Mouse (Mus musculus) forebrain, postnatal 0 days (tissue): ENCODE results near the gene Fbxo11. TPM values are rescaled to one million over a fixed set of nuclear protein-coding genes. Genes with fewer than 3 reads are reported as not detected.
A peak's percentile ranks its signal among the peaks of the same experiment; 100 is the strongest.
"Not testable (repeated sequence)": the region's sequence is repeated elsewhere in the genome, so short reads cannot be mapped to it uniquely, and the experiment has no call there.

Source experiments
- ATAC-seq: fragments of 200-750 bp; cut with Nextera tagmentation; 2 replicates; pipeline ENCODE4 v1.8.0; 2017; ENCODE audit warnings: mild to moderate bottlenecking, moderate library complexity
- DNase-seq: peaks from one replicate; pipeline ENCODE4 v3.0.0-alpha.2; 2015
- H3K27ac ChIP-seq: fragments of 300-500 bp; sonication (generic); 2 replicates; pipeline ENCODE4 v1.5.1; 2014; ENCODE audit warnings: low read depth, mild to moderate bottlenecking, antibody characterized with exemption, low read length, moderate library complexity, mixed read lengths
- H3K27me3 ChIP-seq: fragments of 300-500 bp; sonication (generic); 2 replicates; pipeline ENCODE4 v1.6.1; 2014; ENCODE audit warnings: mild to moderate bottlenecking, low read length, mixed read lengths; ENCODE audit not compliant: insufficient read depth
- H3K36me3 ChIP-seq: fragments of 300-500 bp; sonication (generic); 2 replicates; pipeline ENCODE4 v1.6.1; 2014; ENCODE audit warnings: mild to moderate bottlenecking, moderate library complexity; ENCODE audit not compliant: insufficient read depth
- H3K4me1 ChIP-seq: fragments of 300-500 bp; sonication (generic); 2 replicates; pipeline ENCODE4 v1.6.1; 2014; ENCODE audit warnings: antibody characterized with exemption; ENCODE audit not compliant: insufficient read depth
- H3K4me2 ChIP-seq: fragments of 300-500 bp; sonication (generic); 2 replicates; pipeline ENCODE4 v1.6.1; 2014; ENCODE audit warnings: low read depth, mild to moderate bottlenecking, moderate library complexity
- H3K4me3 ChIP-seq: fragments of 300-500 bp; sonication (generic); 2 replicates; pipeline ENCODE4 v1.5.1; 2014; ENCODE audit warnings: low read depth, low read length, mixed read lengths
- H3K9ac ChIP-seq: fragments of 300-500 bp; sonication (generic); 2 replicates; pipeline ENCODE4 v1.6.1; 2014; ENCODE audit warnings: mild to moderate bottlenecking
- H3K9me3 ChIP-seq: fragments of 300-500 bp; sonication (generic); 2 replicates; pipeline ENCODE4 v1.6.1; 2016; ENCODE audit warnings: low read length
- CTCF ChIP-seq: sonication (generic); IDR thresholded peaks from 2 replicates; pipeline ENCODE4 v1.5.1; 2016; ENCODE audit warnings: antibody characterized with exemption, control low read depth, low read depth
- WGBS: fragments of 180-500 bp; shearing (Covaris S2); extraction: QIAGEN DNeasy Blood & Tissue Kit; methylation state at CpG from one replicate; pipeline ENCODE4 v1.1.7; 2014; 5-methylcytosine and 5-hydroxymethylcytosine counted together
- polyA plus RNA-seq: library from polyadenylated mRNA; unstranded; fragments of >200 nt; fragmentation: Nextera tagmentation; extraction: Ambion mirVana; gene quantifications from 2 replicates; pipeline ENCODE4 v1.2.1, GENCODE M21; 2015
- total RNA-seq: library from RNA; depleted of rRNA; stranded (reverse); fragments of >200 nt; gene quantifications from 2 replicates; pipeline ENCODE4 v1.2.3, GENCODE M21; 2014

Fbxo11 gene
- total and polyA plus RNA-seq, 2 experiments from 2014 or later, result 24.9 to 72.8 TPM

DNA sequence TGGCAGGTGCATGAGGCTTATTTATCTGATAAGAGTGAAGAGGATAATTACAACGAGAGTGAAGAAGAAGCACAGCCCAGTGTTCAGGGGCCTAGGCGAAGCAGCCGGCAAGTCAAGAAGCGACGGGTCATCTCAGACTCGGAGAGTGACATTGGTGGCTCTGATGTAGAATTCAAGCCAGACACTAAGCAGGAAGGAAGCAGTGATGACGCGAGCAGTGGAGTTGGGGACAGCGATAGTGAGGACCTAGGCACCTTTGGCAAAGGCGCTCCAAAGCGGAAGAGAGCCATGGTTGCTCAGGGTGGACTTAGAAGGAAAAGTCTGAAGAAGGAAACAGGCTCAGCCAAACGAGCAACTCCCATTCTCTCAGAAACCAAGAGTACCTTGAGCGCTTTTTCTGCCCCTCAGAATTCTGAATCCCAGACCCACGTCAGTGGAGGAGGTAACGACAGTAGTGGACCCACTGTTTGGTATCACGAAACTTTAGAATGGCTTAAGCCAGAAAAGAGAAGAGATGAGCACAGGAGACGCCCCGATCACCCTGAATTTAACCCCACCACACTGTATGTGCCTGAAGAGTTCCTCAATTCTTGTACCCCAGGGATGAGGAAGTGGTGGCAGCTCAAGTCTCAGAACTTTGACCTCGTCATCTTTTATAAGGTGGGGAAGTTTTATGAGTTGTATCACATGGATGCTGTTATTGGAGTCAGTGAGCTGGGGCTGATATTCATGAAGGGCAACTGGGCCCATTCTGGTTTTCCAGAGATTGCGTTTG lies 80.5 kb downstream of the Fbxo11 start:
- H3K4me1 ChIP-seq, result no peaks in the 10 kb centered on the region
- peaks cover 47% of the 10 kb centered on the region for H3K36me3 ChIP-seq
- WGBS, result 93% methylated on average over 20 of the region's 20 CpGs
- no peak overlapping the region for H3K4me3 ChIP-seq
- no peak for DNase-seq
- no peak overlapping the region for H3K27ac ChIP-seq
- no peak overlapping the region for H3K4me2 ChIP-seq
- H3K27me3 ChIP-seq, result no peaks in the 10 kb centered on the region
- no peak overlapping the region for H3K9ac ChIP-seq
- no peaks in the 10 kb centered on the region for H3K9me3 ChIP-seq
- no peak for ATAC-seq
- TF ChIP-seq CTCF, result no peak

- no peaks in the 10 kb centered on the region for H3K27me3 ChIP-seq
- H3K4me2 ChIP-seq, result no peak overlapping the region
- no peaks in the 10 kb centered on the region for H3K9me3 ChIP-seq
- H3K4me1 ChIP-seq, result no peaks in the 10 kb centered on the region
- ATAC-seq, result no peak
- H3K36me3 ChIP-seq, result peaks cover 39% of the 10 kb centered on the region
- no peak overlapping the region for H3K9ac ChIP-seq
- no peak for TF ChIP-seq CTCF
- no peak overlapping the region for H3K4me3 ChIP-seq
- DNase-seq, result no peak
- no peak overlapping the region for H3K27ac ChIP-seq
- 80% methylated on average over 4 of the region's 4 CpGs for WGBS
Observed at GRCm38 (mm10) chr17:87983313-87983712, 81.8 kb downstream of the Fbxo11 start.

DNA sequence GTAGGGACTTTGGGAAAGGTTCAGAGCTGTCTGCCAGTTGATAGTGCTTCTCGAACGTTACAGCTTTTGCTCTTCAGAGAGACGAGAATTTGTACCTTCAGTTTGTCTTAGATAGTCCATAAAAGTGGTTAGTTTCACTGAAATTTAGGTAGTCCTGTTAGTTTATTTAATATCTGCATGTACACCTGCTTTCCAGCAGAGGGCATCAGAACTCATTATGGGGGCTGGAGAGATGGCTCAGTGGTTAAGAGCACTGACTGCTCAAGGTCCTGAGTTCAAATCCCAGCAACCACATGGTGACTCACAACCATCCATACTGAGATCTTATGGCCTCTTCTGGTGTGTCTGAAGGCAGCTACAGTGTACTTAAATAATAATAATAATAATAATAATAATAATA lies 83.0 kb downstream of the Fbxo11 start:
- Histone ChIP-seq H3K27ac (no peak overlapping the region), H3K9ac (no peak overlapping the region), H3K4me2 (no peak overlapping the region), H3K36me3 (peaks cover 35% of the 10 kb centered on the region), H3K27me3 (no peaks in the 10 kb centered on the region), H3K4me3 (no peak overlapping the region), H3K4me1 (no peaks in the 10 kb centered on the region), H3K9me3 (no peaks in the 10 kb centered on the region)
- WGBS, result 86% methylated on average over 3 of the region's 3 CpGs
- TF ChIP-seq CTCF, result peak; percentile 54
- ATAC-seq (no peak), DNase-seq (no peak)

- H3K27me3 ChIP-seq, H3K9me3 ChIP-seq, H3K4me3 ChIP-seq, ATAC-seq, H3K9ac ChIP-seq, H3K4me2 ChIP-seq, H3K27ac ChIP-seq, DNase-seq, H3K4me1 ChIP-seq: not testable (repeated sequence)
- WGBS, result 80% methylated on average over 1 of the region's 1 CpGs
- peaks cover 19% of the 10 kb centered on the region for H3K36me3 ChIP-seq
Observed at GRCm38 (mm10) chr17:87979696-87980095, 85.4 kb downstream of the Fbxo11 start.

DNA sequence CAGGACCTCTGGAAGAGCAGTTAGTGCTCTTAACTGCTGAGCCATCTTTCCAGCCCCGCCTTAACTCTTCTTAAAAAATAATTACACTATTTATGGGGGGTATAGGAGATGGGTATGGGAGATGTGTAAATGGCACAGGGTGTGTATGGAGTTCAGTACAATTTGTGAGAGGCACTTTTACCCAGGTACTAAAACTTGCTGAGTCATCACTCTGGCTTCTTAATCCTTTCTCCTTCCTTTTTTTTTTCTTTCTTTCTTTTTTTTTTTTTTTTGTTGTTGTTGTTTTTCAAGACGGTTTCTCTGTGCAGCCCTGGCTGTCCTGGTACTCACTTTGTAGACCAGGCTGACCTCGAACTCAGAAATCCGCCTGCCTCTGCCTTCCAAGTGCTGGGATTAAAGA lies 88.2 kb downstream of the Fbxo11 start:
- H3K9me3 ChIP-seq, ATAC-seq, H3K27me3 ChIP-seq, H3K27ac ChIP-seq, H3K4me2 ChIP-seq, H3K9ac ChIP-seq, H3K4me3 ChIP-seq, H3K4me1 ChIP-seq, H3K36me3 ChIP-seq, DNase-seq: not testable (repeated sequence)
- 90% methylated on average over 4 of the region's 4 CpGs for WGBS

- peaks cover 6% of the 10 kb centered on the region; the same call in 1 of the 2 replicates for H3K4me1 ChIP-seq
- H3K4me3 ChIP-seq, result peak overlapping the region; percentile 97
- no peak for TF ChIP-seq CTCF
- H3K9me3 ChIP-seq, result no peaks in the 10 kb centered on the region
- peak overlapping the region; percentile 90 for H3K4me2 ChIP-seq
- 0 out of 2 replicates have a peak overlapping the region, but pooled peaks have one; percentile 83 for H3K9ac ChIP-seq
- 72% methylated on average over 9 of the region's 9 CpGs for WGBS
- ATAC-seq, result no peak
- H3K27me3 ChIP-seq, result no peaks in the 10 kb centered on the region
- peaks cover 7% of the 10 kb centered on the region for H3K36me3 ChIP-seq
- no peak overlapping the region for H3K27ac ChIP-seq
- no peak for DNase-seq
Observed at GRCm38 (mm10) chr17:87976154-87976806, 88.8 kb downstream of the Fbxo11 start.

DNA sequence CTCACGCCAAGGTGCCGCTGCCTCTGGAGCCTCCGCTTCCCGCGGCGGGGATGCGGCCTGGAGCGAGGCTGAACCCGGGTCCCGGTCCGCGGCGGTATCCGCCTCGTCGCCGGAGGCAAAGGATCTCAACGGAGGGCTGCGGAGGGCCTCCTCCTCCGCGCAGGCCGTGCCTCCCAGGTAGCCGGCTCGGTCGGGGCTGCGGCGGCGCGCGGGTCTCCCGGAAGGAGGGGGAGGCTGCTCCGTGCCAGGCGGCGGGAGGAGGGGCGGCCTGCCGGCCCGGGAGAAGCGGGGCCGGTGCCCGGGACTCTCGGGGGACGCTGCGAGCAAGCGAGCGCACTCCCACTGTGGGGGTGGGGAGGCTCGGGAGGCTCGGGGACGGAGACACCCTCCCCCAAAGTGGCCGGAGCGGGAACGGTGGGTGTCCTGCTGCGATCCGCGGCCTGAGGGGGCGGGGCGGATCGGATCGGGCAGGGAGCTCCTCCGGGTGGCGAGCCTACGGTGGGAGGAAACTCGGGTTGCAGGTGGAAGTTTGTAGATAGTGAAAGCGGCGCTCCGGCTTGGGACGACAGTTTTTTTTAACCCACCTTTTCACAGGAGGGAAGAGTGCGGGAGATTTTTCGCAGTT lies 89.8 kb downstream of the Fbxo11 start:
- DNase-seq (no peak), ATAC-seq (peak; percentile 59)
- Histone ChIP-seq H3K4me1 (peaks cover 6% of the 10 kb centered on the region; the same call in 1 of the 2 replicates), H3K9ac (peak overlapping the region; percentile 83), H3K9me3 (no peaks in the 10 kb centered on the region), H3K4me3 (peak overlapping the region; percentile 97), H3K36me3 (peaks cover 7% of the 10 kb centered on the region), H3K27me3 (no peaks in the 10 kb centered on the region), H3K4me2 (peak overlapping the region; percentile 90), H3K27ac (peak overlapping the region; percentile 85)
- under 1% methylated on average over 52 of the region's 68 CpGs for WGBS
- no peak for TF ChIP-seq CTCF
